Mouse (Mus musculus) E14TG2a.4 (cell line): ENCODE measurements around the gene Dedd.

Experiments
- H3K27me3 ChIP-seq: 2 replicates; pipeline ENCODE4 v1.6.1; 2014; ENCODE audit warnings: low read length, control low read depth; ENCODE audit not compliant: insufficient read depth
- H3K36me3 ChIP-seq: 2 replicates; pipeline ENCODE4 v1.6.1; 2014; ENCODE audit warnings: low read length, control low read depth; ENCODE audit not compliant: insufficient read depth
- H3K4me1 ChIP-seq: replicated peaks from 2 replicates; pipeline ENCODE4 v1.6.1; 2014; ENCODE audit warnings: low read depth, low read length, control low read depth
- H3K4me3 ChIP-seq: replicated peaks from 2 replicates; pipeline ENCODE4 v1.5.1; 2014; ENCODE audit warnings: mild to moderate bottlenecking, low read length
- H3K9me3 ChIP-seq: 2 replicates; pipeline ENCODE4 v1.6.1; 2014; ENCODE audit warnings: low read length, control low read depth
- CTCF ChIP-seq: conservative IDR thresholded peaks from 2 replicates; pipeline ENCODE4 v1.5.1; 2014; ENCODE audit warnings: low read length
- NANOG ChIP-seq: IDR thresholded peaks from 2 replicates; pipeline ENCODE4 v1.6.1; 2014; ENCODE audit warnings: borderline replicate concordance, low read length, mixed read lengths
- POU5F1 ChIP-seq: IDR thresholded peaks from 2 replicates; pipeline ENCODE4 v1.6.1; 2014; ENCODE audit warnings: low read length, borderline replicate concordance

Dedd gene

GRCm38 (mm10) chr1:171361106-171362103 lies 32.5 kb downstream of the Dedd start:
- H3K4me3 ChIP-seq, result peak overlapping the region; percentile 82
- H3K9me3 ChIP-seq, result no peaks in the 10 kb centered on the region
- H3K36me3 ChIP-seq, result peaks cover 34% of the 10 kb centered on the region
- H3K4me1 ChIP-seq, result peaks cover 49% of the 10 kb centered on the region
- no peaks in the 10 kb centered on the region for H3K27me3 ChIP-seq
- peak; percentile 77 for TF ChIP-seq CTCF
- no peak for TF ChIP-seq NANOG

DNA sequence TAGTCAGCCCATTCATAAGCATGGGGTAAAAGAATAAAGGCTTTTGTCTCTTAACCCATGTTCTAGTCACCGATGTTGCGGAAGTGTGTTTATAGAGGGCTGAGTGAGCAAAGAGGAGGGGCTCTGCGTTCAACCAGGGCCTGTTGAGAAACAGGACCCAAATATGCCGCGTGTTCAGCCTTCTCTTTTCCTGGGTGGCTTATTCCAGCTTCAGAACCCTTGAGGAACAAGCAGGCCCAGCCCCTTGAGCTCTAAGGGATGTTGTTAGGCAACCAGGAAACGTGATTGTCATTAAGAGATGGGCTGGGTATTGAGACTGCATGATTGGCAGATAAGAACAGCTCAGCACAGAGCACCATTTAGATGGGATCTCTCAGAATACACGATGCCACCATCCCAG lies 37.0 kb downstream of the Dedd start:
- H3K4me3 ChIP-seq, result no peak overlapping the region
- H3K4me1 ChIP-seq, result peaks cover 57% of the 10 kb centered on the region
- H3K9me3 ChIP-seq, result no peaks in the 10 kb centered on the region
- peaks cover 14% of the 10 kb centered on the region for H3K27me3 ChIP-seq
- TF ChIP-seq POU5F1, result no peak
- no peak for TF ChIP-seq CTCF
- no peak for TF ChIP-seq NANOG
- no peaks in the 10 kb centered on the region for H3K36me3 ChIP-seq

DNA sequence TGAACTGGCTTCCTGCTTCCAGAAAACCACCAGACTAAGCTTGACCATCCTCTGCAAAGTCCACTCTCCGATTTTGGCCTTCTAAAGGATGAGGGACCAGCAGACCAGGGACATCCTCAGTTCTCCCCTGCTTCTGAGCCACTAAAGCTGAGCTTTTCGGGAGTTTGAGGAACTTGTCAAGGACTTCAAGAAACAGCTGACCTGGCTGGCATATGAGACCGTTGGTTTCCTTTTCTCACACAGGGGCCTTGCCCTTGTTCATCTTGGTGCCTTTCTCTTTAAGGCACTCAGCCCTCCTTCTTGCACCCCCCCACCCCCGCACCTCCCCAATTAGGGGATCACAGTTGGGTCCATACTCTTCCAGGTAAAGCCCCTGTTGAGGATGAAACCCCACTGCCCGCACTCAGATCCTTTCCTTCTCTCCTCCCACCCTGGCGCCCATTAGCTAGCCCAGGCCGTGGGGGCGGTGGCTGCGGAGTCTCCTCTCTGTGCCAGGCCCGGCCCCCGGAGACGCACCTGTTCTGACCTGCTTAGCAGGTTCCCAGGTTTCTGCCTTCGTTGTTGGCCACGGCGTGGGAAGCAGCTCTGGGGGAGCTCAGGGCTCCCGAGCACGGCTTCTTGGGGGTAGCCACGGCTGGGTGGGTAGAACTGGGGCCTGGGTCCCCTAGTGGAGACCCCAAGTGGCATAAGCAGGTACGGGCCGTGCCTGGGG lies 41.1 kb downstream of the Dedd start, which contains the start of gene Nectin4:
TSS of gene Nectin4 (plus strand) at position 255 of the 712 bp plus-strand sequence.
- H3K36me3 ChIP-seq, result no peaks in the 10 kb centered on the region
- TF ChIP-seq NANOG (no peak), CTCF (0 out of 2 replicates have a peak, but pooled peaks have one; percentile 7)

GRCm38 (mm10) chr1:171372880-171373279 lies 43.9 kb downstream of the Dedd start:
- TF ChIP-seq NANOG (no peak), POU5F1 (no peak), CTCF (no peak)
- Histone ChIP-seq H3K36me3 (no peaks in the 10 kb centered on the region), H3K27me3 (peaks cover 14% of the 10 kb centered on the region), H3K9me3 (no peaks in the 10 kb centered on the region), H3K4me3 (peak overlapping the region; percentile 20; the same call in 1 of the 2 replicates), H3K4me1 (peaks cover 85% of the 10 kb centered on the region)

More for the DNA sequence above, 41.1 kb downstream of the Dedd start, which contains the start of gene Nectin4:
- Histone ChIP-seq H3K4me1 (peaks cover 85% of the 10 kb centered on the region), H3K27me3 (peaks cover 14% of the 10 kb centered on the region), H3K9me3 (no peaks in the 10 kb centered on the region), H3K4me3 (peak within 1 kb of the TSS; percentile 57)

DNA sequence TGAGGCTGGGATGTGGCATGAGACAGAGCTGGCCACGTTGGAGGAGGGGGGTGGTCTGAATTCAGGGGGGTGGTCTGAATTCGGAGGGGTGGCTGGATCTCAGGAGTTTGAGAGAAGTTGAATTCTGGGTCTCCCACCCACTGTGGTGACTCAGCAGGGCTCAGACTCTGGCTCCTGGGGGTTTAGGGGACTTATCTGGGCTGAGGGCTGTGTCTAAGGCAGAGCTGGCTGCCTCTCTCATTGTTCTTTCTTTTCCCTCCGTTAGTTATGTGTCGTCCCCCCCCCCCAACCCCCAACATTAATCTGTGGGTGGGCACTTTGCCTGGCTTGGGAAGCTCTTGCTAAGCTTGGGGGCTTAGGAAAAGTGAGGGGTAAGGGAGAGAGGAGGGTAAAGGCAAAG lies 45.0 kb downstream of the Dedd start:
- TF ChIP-seq POU5F1 (no peak), NANOG (no peak), CTCF (no peak)
- peaks cover 85% of the 10 kb centered on the region for H3K4me1 ChIP-seq

GRCm38 (mm10) chr1:171375646-171376097 lies 46.7 kb downstream of the Dedd start:
- Histone ChIP-seq H3K9me3 (no peaks in the 10 kb centered on the region), H3K27me3 (peaks cover 20% of the 10 kb centered on the region), H3K4me3 (peak overlapping the region; percentile 46), H3K4me1 (peaks cover 88% of the 10 kb centered on the region), H3K36me3 (no peaks in the 10 kb centered on the region)
- TF ChIP-seq NANOG (no peak), POU5F1 (no peak), CTCF (no peak)

More for the DNA sequence above, 45.0 kb downstream of the Dedd start:
- Histone ChIP-seq H3K36me3 (no peaks in the 10 kb centered on the region), H3K27me3 (peaks cover 21% of the 10 kb centered on the region), H3K4me3 (peak overlapping the region; percentile 20; the same call in 1 of the 2 replicates), H3K9me3 (no peaks in the 10 kb centered on the region)

DNA sequence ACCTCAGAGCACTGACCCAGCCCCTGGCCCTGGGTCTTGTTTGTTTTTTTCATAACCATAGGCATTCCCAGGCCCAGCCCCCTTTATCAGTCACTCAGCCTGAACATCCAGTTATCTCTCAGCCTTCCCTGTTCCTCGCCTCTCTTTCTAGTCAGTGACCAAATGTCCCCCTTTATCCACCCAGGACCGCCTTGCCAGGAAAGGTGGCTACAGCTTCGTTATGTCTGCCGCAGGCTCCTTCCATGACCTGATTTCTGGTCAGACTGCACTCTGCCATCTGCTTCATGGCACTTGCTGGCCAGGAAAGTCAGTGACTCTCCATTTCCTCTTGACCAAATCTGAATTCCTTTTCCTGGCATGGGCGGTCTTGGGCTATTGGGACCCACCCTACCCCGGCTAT lies 49.4 kb downstream of the Dedd start:
- TF ChIP-seq CTCF (no peak), NANOG (no peak), POU5F1 (no peak)
- Histone ChIP-seq H3K4me1 (peaks cover 70% of the 10 kb centered on the region), H3K27me3 (peaks cover 30% of the 10 kb centered on the region), H3K36me3 (no peaks in the 10 kb centered on the region), H3K4me3 (no peak overlapping the region), H3K9me3 (no peaks in the 10 kb centered on the region)

DNA sequence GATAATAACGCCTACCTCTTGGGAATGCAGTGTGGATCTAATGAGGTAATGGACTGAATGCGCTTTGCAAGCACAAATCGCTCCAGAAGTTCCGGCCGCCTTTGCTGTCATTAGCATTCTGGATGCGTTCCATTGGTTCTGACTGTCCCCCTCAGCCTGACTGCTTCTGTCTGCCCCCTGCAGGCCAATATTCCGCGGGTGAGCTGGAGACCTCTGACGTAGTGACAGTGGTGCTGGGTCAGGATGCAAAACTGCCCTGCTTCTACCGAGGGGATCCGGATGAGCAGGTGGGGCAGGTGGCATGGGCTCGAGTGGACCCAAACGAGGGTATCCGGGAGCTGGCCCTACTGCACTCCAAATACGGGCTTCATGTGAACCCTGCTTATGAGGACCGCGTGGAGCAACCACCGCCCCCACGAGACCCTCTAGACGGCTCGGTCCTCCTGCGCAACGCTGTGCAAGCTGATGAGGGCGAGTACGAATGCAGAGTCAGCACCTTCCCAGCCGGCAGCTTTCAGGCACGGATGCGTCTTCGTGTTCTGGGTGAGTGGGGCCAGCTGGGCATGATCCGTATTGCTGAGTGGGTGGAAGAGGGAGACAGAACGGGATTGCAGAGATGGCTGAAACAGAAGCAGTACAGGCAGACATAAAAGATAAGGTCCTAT lies 51.1 kb downstream of the Dedd start:
- H3K27me3 ChIP-seq, result peaks cover 33% of the 10 kb centered on the region
- no peaks in the 10 kb centered on the region for H3K36me3 ChIP-seq
- TF ChIP-seq CTCF (peak; percentile 69), POU5F1 (no peak)
- H3K4me3 ChIP-seq, result peak overlapping the region; percentile 66
- H3K4me1 ChIP-seq, result peaks cover 65% of the 10 kb centered on the region
- H3K9me3 ChIP-seq, result no peaks in the 10 kb centered on the region
